Mouse (Mus musculus): ENCODE measurements around the gene Ppp1r13l. TPM values are rescaled to one million over a fixed set of nuclear protein-coding genes. Genes with fewer than 3 reads are reported as not detected.

Ppp1r13l gene
- polyA plus RNA-seq, 1 experiment from 2014 or later, result 6.9 TPM

MicroRNAs encoded within 50 kb of the gene (microRNA counts, 519-probe panel; counts per million panel counts)
- 188 counts per million, percentile 57 among the panel's probes with 10 or more counts for microRNA mmu-miR-343

Small RNA genes within 50 kb of the gene (microRNA-seq; reads per million reads assigned to microRNA genes)
- gene Mir343, result not detected

Other genes with a start within 250 kb of the Ppp1r13l start
- gene Gm4969, start 241.4 kb upstream of the Ppp1r13l start, polyA plus RNA-seq (2016; fragmentation: Nextera tagmentation; extraction: Ambion mirVana), result 0.99 and 1.9 TPM in 2 replicates
- gene Fbxo46, start 239.9 kb upstream of the Ppp1r13l start, polyA plus RNA-seq (2016; fragmentation: Nextera tagmentation; extraction: Ambion mirVana), result 15.9 and 18.0 TPM in 2 replicates
- 14.6 and 15.1 TPM in 2 replicates for gene Qpctl, start 210.5 kb upstream of the Ppp1r13l start, polyA plus RNA-seq (2016; fragmentation: Nextera tagmentation; extraction: Ambion mirVana)
- gene Snrpd2, start 210.0 kb upstream of the Ppp1r13l start, polyA plus RNA-seq (2016; fragmentation: Nextera tagmentation; extraction: Ambion mirVana), result 178 and 189 TPM in 2 replicates
- gene Gipr, start 193.6 kb upstream of the Ppp1r13l start, polyA plus RNA-seq (2016; fragmentation: Nextera tagmentation; extraction: Ambion mirVana), result 1.4 and 1.6 TPM in 2 replicates
- 5.2 and 6.2 TPM in 2 replicates for gene Eml2, start 183.3 kb upstream of the Ppp1r13l start, polyA plus RNA-seq (2016; fragmentation: Nextera tagmentation; extraction: Ambion mirVana)
- gene Gpr4, start 147.2 kb upstream of the Ppp1r13l start, polyA plus RNA-seq (2016; fragmentation: Nextera tagmentation; extraction: Ambion mirVana), result 1.7 and 2.0 TPM in 2 replicates
- 46.4 and 49.4 TPM in 2 replicates for gene Opa3, start 131.4 kb upstream of the Ppp1r13l start, polyA plus RNA-seq (2016; fragmentation: Nextera tagmentation; extraction: Ambion mirVana)
- 56.7 and 61.1 TPM in 2 replicates for gene Vasp, start 87.9 kb upstream of the Ppp1r13l start, polyA plus RNA-seq (2016; fragmentation: Nextera tagmentation; extraction: Ambion mirVana)
- 0.25 TPM in 1 of 2 replicates, not detected in the other for gene Ppm1n, start 79.7 kb upstream of the Ppp1r13l start, polyA plus RNA-seq (2016; fragmentation: Nextera tagmentation; extraction: Ambion mirVana)
- gene Rtn2, start 77.1 kb upstream of the Ppp1r13l start, polyA plus RNA-seq (2016; fragmentation: Nextera tagmentation; extraction: Ambion mirVana), result 16.6 and 18.8 TPM in 2 replicates
- gene Fosb, start 49.7 kb upstream of the Ppp1r13l start, polyA plus RNA-seq (2016; fragmentation: Nextera tagmentation; extraction: Ambion mirVana), result 0.09 TPM in 1 of 2 replicates, not detected in the other
- gene Ercc1, start 15.0 kb upstream of the Ppp1r13l start, polyA plus RNA-seq (2016; fragmentation: Nextera tagmentation; extraction: Ambion mirVana), result 102 and 107 TPM in 2 replicates
- gene Cd3eap, start 266 bp upstream of the Ppp1r13l start, polyA plus RNA-seq (2016; fragmentation: Nextera tagmentation; extraction: Ambion mirVana), result 26.8 and 28.9 TPM in 2 replicates
- 28.1 and 28.8 TPM in 2 replicates for gene Ercc2, start 22.3 kb downstream of the Ppp1r13l start, polyA plus RNA-seq (2016; fragmentation: Nextera tagmentation; extraction: Ambion mirVana)
- gene Klc3, start 44.4 kb downstream of the Ppp1r13l start, polyA plus RNA-seq (2016; fragmentation: Nextera tagmentation; extraction: Ambion mirVana), result 7.9 and 8.8 TPM in 2 replicates
- gene Ckm, start 45.0 kb downstream of the Ppp1r13l start, polyA plus RNA-seq (2016; fragmentation: Nextera tagmentation; extraction: Ambion mirVana), result 0.20 TPM in 1 of 2 replicates, not detected in the other
- 7.1 and 8.0 TPM in 2 replicates for gene Mark4, start 99.1 kb downstream of the Ppp1r13l start, polyA plus RNA-seq (2016; fragmentation: Nextera tagmentation; extraction: Ambion mirVana)
- 1.2 and 1.3 TPM in 2 replicates for gene Exoc3l2, start 103.6 kb downstream of the Ppp1r13l start, polyA plus RNA-seq (2016; fragmentation: Nextera tagmentation; extraction: Ambion mirVana)
- gene Bloc1s3, start 148.6 kb downstream of the Ppp1r13l start, polyA plus RNA-seq (2016; fragmentation: Nextera tagmentation; extraction: Ambion mirVana), result 1.9 TPM in 2 replicates
- gene Trappc6a, start 148.6 kb downstream of the Ppp1r13l start, polyA plus RNA-seq (2016; fragmentation: Nextera tagmentation; extraction: Ambion mirVana), result 72.6 and 73.9 TPM in 2 replicates
- gene Nkpd1, start 158.1 kb downstream of the Ppp1r13l start, polyA plus RNA-seq (2016; fragmentation: Nextera tagmentation; extraction: Ambion mirVana), result 0.17 and 0.19 TPM in 2 replicates
- 20.7 and 22.9 TPM in 2 replicates for gene Ppp1r37, start 203.3 kb downstream of the Ppp1r13l start, polyA plus RNA-seq (2016; fragmentation: Nextera tagmentation; extraction: Ambion mirVana)
- gene Zfp296, start 217.5 kb downstream of the Ppp1r13l start, polyA plus RNA-seq (2016; fragmentation: Nextera tagmentation; extraction: Ambion mirVana), result 0.41 and 0.44 TPM in 2 replicates
- gene Gemin7, start 217.8 kb downstream of the Ppp1r13l start, polyA plus RNA-seq (2016; fragmentation: Nextera tagmentation; extraction: Ambion mirVana), result 187 and 191 TPM in 2 replicates
- 58.0 and 58.9 TPM in 2 replicates for gene Clasrp, start 244.7 kb downstream of the Ppp1r13l start, polyA plus RNA-seq (2016; fragmentation: Nextera tagmentation; extraction: Ambion mirVana)

Measured in embryonic facial prominence, embryonic 10.5 days (tissue).